9 mouse cellular contexts compared by ENCODE assay signal in the genomic region with DNA sequence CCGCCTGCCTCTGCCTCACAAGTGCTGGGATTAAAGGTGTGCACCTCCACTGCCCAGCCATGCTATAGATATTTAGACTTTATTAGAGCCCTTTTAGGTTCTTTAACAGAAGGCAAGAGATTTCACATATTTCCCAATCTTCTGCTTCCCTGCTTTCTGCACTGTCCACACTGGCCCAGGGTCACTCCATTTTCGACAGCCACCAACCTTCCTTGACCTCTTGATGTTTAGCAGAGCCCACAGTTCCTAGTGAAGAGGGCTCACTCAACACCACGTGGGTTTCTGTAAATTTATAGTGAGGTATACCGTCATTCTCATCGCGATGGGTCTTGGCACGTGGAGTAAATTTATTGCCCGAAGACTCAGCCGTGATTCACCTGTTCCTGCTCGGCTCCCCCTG. TPM values are rescaled to one million over a fixed set of nuclear protein-coding genes. Genes with fewer than 3 reads are reported as not detected.
DNase-seq lines count a peak whose midpoint lies in the region; ATAC-seq and TF ChIP-seq lines count a peak whose summit lies in the region.
"Had no signal": no experiment of that assay in that cellular context is flagged by ENCODE, and none has a peak within 500 bp of the region (broad histone marks: within the 10 kb centered on the region; RNA-seq: fewer than 3 reads in every experiment).

No protein-coding gene starts in this region.

- no peak overlapping the region for H3K4me3 ChIP-seq in hindbrain, embryonic 13.5 days
- no peak overlapping the region for H3K4me3 ChIP-seq in hindbrain, embryonic 11.5 days (ENCODE audit: low read depth, low read length)
- no peak overlapping the region for H3K4me3 ChIP-seq in embryonic facial prominence, embryonic 14.5 days (ENCODE audit: low read depth, low read length)
- peak overlapping the region; percentile 26 for H3K4me3 ChIP-seq in hindbrain, embryonic 16.5 days (ENCODE audit: low read length)
- H3K4me3 ChIP-seq in midbrain, postnatal 0 days (ENCODE audit: low read depth, low read length): no peak overlapping the region

- H3K27ac ChIP-seq in hindbrain, embryonic 13.5 days: no peak overlapping the region
- no peak overlapping the region for H3K27ac ChIP-seq in hindbrain, embryonic 11.5 days (ENCODE audit: low read depth, low read length)
- H3K27ac ChIP-seq in embryonic facial prominence, embryonic 14.5 days (replicated peaks; ENCODE audit: low read depth, low read length): no peak overlapping the region
- no peak overlapping the region for H3K27ac ChIP-seq in hindbrain, embryonic 16.5 days (ENCODE audit: low read depth, low read length)
- no peak overlapping the region for H3K27ac ChIP-seq in midbrain, postnatal 0 days (ENCODE audit: low read depth, low read length)

- H3K36me3 ChIP-seq in hindbrain, embryonic 13.5 days: no peaks in the 10 kb centered on the region
- no peaks in the 10 kb centered on the region for H3K36me3 ChIP-seq in hindbrain, embryonic 11.5 days (ENCODE audit: control insufficient read depth, insufficient read depth, low read length)
- H3K36me3 ChIP-seq in embryonic facial prominence, embryonic 14.5 days (ENCODE audit: control insufficient read depth, insufficient read depth, low read length): no peaks in the 10 kb centered on the region
- no peaks in the 10 kb centered on the region for H3K36me3 ChIP-seq in hindbrain, embryonic 16.5 days (ENCODE audit: control insufficient read depth, insufficient read depth, low read length)
- H3K36me3 ChIP-seq in midbrain, postnatal 0 days (ENCODE audit: insufficient read depth, low read length): no peaks in the 10 kb centered on the region

- H3K4me1 ChIP-seq in hindbrain, embryonic 13.5 days (replicated peaks): peaks cover 24% of the 10 kb centered on the region
- H3K4me1 ChIP-seq in hindbrain, embryonic 11.5 days (replicated peaks; ENCODE audit: control insufficient read depth, insufficient read depth, low read length): no peaks in the 10 kb centered on the region
- H3K4me1 ChIP-seq in embryonic facial prominence, embryonic 14.5 days (ENCODE audit: control insufficient read depth, insufficient read depth, low read length): peaks cover 12% of the 10 kb centered on the region
- peaks cover 11% of the 10 kb centered on the region for H3K4me1 ChIP-seq in hindbrain, embryonic 16.5 days (ENCODE audit: control insufficient read depth, insufficient read depth, low read depth, low read length)
- peaks cover 3% of the 10 kb centered on the region; the same call in 1 of the 2 replicates for H3K4me1 ChIP-seq in midbrain, postnatal 0 days (ENCODE audit: insufficient read depth, low read length)

- peaks cover 44% of the 10 kb centered on the region for H3K27me3 ChIP-seq in hindbrain, embryonic 13.5 days
- peaks cover 8% of the 10 kb centered on the region for H3K27me3 ChIP-seq in hindbrain, embryonic 11.5 days (ENCODE audit: control insufficient read depth, insufficient read depth, low read length)
- H3K27me3 ChIP-seq in embryonic facial prominence, embryonic 14.5 days (replicated peaks; ENCODE audit: control insufficient read depth, insufficient read depth, low read length): peaks cover 5% of the 10 kb centered on the region; the same call in 1 of the 2 replicates
- peaks cover 3% of the 10 kb centered on the region for H3K27me3 ChIP-seq in hindbrain, embryonic 16.5 days (replicated peaks; ENCODE audit: control insufficient read depth, insufficient read depth, low read length)
- H3K27me3 ChIP-seq in midbrain, postnatal 0 days (ENCODE audit: insufficient read depth, low read length): peaks cover 5% of the 10 kb centered on the region; the same call in 1 of the 2 replicates

- peak overlapping the region; percentile 42 for H3K4me2 ChIP-seq in hindbrain, embryonic 13.5 days
- H3K4me2 ChIP-seq in hindbrain, embryonic 11.5 days (replicated peaks; ENCODE audit: low read depth, low read length): no peak overlapping the region
- H3K4me2 ChIP-seq in embryonic facial prominence, embryonic 14.5 days (ENCODE audit: low read depth, low read length): peak overlapping the region; percentile 42; the same call in 1 of the 2 replicates
- peak overlapping the region; percentile 53 for H3K4me2 ChIP-seq in hindbrain, embryonic 16.5 days (ENCODE audit: low read length)
- 0 out of 2 replicates have a peak overlapping the region, but pooled peaks have one; percentile 39 for H3K4me2 ChIP-seq in midbrain, postnatal 0 days (ENCODE audit: low read depth, low read length, poor library complexity, severe bottlenecking)

- 45% methylated on average over 10 of the region's 10 CpGs for WGBS in hindbrain, embryonic 13.5 days
- WGBS in hindbrain, embryonic 11.5 days: 52% methylated on average over 10 of the region's 10 CpGs
- WGBS in embryonic facial prominence, embryonic 14.5 days: 54% methylated on average over 9 of the region's 10 CpGs
- 65% methylated on average over 9 of the region's 10 CpGs for WGBS in hindbrain, embryonic 16.5 days
- WGBS in midbrain, postnatal 0 days: 64% methylated on average over 10 of the region's 10 CpGs

- DNase-seq in hindbrain, embryonic 11.5 days (ENCODE audit: low spot score): no peak
- no peak for DNase-seq in embryonic facial prominence, embryonic 14.5 days (ENCODE audit: low spot score)
- DNase-seq in midbrain, postnatal 0 days (ENCODE audit: low spot score): no peak
- DNase-seq in left cerebral cortex, adult 18-20 months (ENCODE audit: low spot score in 2 of 2): no peak
- no peak for DNase-seq in thymus, postnatal 14 days
- no peak for DNase-seq in testis, postnatal 14 days (ENCODE audit: low spot score)
- DNase-seq: gastrocnemius, postnatal 25 days had no signal

- no peak overlapping the region for H3K9ac ChIP-seq in hindbrain, embryonic 13.5 days
- no peak overlapping the region for H3K9ac ChIP-seq in hindbrain, embryonic 11.5 days (ENCODE audit: low read depth, low read length)
- H3K9ac ChIP-seq in embryonic facial prominence, embryonic 14.5 days (ENCODE audit: low read depth, low read length): no peak overlapping the region
- H3K9ac ChIP-seq in hindbrain, embryonic 16.5 days (ENCODE audit: low read depth, low read length): no peak overlapping the region
- no peak overlapping the region for H3K9ac ChIP-seq in midbrain, postnatal 0 days (replicated peaks; ENCODE audit: low read length, poor library complexity, severe bottlenecking)

- no peak for ATAC-seq in hindbrain, embryonic 13.5 days (ENCODE audit: low FRiP score)
- ATAC-seq in hindbrain, embryonic 11.5 days (ENCODE audit: low FRiP score): no peak
- no peak for ATAC-seq in embryonic facial prominence, embryonic 14.5 days (ENCODE audit: low read depth)
- 0 out of 2 replicates have a peak, but pooled peaks have one; percentile 29 for ATAC-seq in hindbrain, embryonic 16.5 days
- no peak for ATAC-seq in midbrain, postnatal 0 days (ENCODE audit: low FRiP score)

- H3K9me3 ChIP-seq in hindbrain, embryonic 13.5 days: no peaks in the 10 kb centered on the region
- no peaks in the 10 kb centered on the region for H3K9me3 ChIP-seq in hindbrain, embryonic 11.5 days (ENCODE audit: control insufficient read depth, low read length)
- no peaks in the 10 kb centered on the region for H3K9me3 ChIP-seq in embryonic facial prominence, embryonic 14.5 days (ENCODE audit: control insufficient read depth, low read length)
- no peaks in the 10 kb centered on the region for H3K9me3 ChIP-seq in hindbrain, embryonic 16.5 days (ENCODE audit: control insufficient read depth, low read length)
- no peaks in the 10 kb centered on the region for H3K9me3 ChIP-seq in midbrain, postnatal 0 days (ENCODE audit: low read length)

- no peak for TF ChIP-seq CTCF in midbrain, postnatal 0 days (IDR thresholded peaks at IDR 0.05)

RNA-seq across cellular contexts. Expression of a gene that starts 23.7 kb away (rescaled TPM):
- 11.3 and 12.2 TPM in 2 replicates for polyA plus RNA-seq in hindbrain, embryonic 13.5 days (2015; fragmentation: Nextera tagmentation; extraction: Ambion mirVana)
- 11.3 and 12.4 TPM in 2 replicates for polyA plus RNA-seq in hindbrain, embryonic 11.5 days (2014; fragmentation: Nextera tagmentation; extraction: Ambion mirVana)
- polyA plus RNA-seq in embryonic facial prominence, embryonic 14.5 days (2014; fragmentation: Nextera tagmentation; extraction: Ambion mirVana): 9.5 and 9.6 TPM in 2 replicates
- 11.6 and 12.3 TPM in 2 replicates for polyA plus RNA-seq in hindbrain, embryonic 16.5 days (2015; fragmentation: Nextera tagmentation; extraction: Ambion mirVana)
- 24.9 and 28.2 TPM in 2 replicates for total RNA-seq in midbrain, postnatal 0 days (2014; rRNA removed)
- 7.0 and 7.1 TPM in 2 replicates for polyA plus RNA-seq in midbrain, postnatal 0 days (2015; fragmentation: Nextera tagmentation; extraction: Ambion mirVana)
- total RNA-seq in left cerebral cortex, adult 18-20 months (2021): 10 to 100 TPM; 37.7 to 43.3 TPM
